Mouse (Mus musculus) midbrain, embryonic 13.5 days (tissue): ENCODE data around the gene Myo1d. TPM values are rescaled to one million over a fixed set of nuclear protein-coding genes. Genes with fewer than 3 reads are reported as not detected.
A peak's percentile ranks its signal among the peaks of the same experiment; 100 is the strongest.

Experiments used
- ATAC-seq: fragments of 200-750 bp; cut with Nextera tagmentation; 2 replicates; pipeline ENCODE4 v1.8.0; 2017; ENCODE audit warnings: mild to moderate bottlenecking, moderate TSS enrichment, moderate library complexity
- H3K27ac ChIP-seq: fragments of 300-500 bp; sonication (generic); 2 replicates; pipeline ENCODE4 v1.5.1; 2015; ENCODE audit warnings: inconsistent platforms, mild to moderate bottlenecking, moderate library complexity
- H3K27me3 ChIP-seq: fragments of 300-500 bp; sonication (generic); 2 replicates; pipeline ENCODE4 v1.6.1; 2015; ENCODE audit warnings: mild to moderate bottlenecking, inconsistent platforms
- H3K36me3 ChIP-seq: fragments of 300-500 bp; sonication (generic); 2 replicates; pipeline ENCODE4 v1.6.1; 2015; ENCODE audit warnings: mild to moderate bottlenecking, inconsistent platforms
- H3K4me1 ChIP-seq: fragments of 300-500 bp; sonication (generic); replicated peaks from 2 replicates; pipeline ENCODE4 v1.6.1; 2015; ENCODE audit warnings: inconsistent platforms
- H3K4me2 ChIP-seq: fragments of 300-500 bp; sonication (generic); replicated peaks from 2 replicates; pipeline ENCODE4 v1.6.1; 2015; ENCODE audit warnings: moderate library complexity, mild to moderate bottlenecking, inconsistent platforms
- H3K4me3 ChIP-seq: fragments of 300-500 bp; sonication (generic); replicated peaks from 2 replicates; pipeline ENCODE4 v1.5.1; 2015; ENCODE audit warnings: mild to moderate bottlenecking, inconsistent platforms
- H3K9ac ChIP-seq: fragments of 300-500 bp; sonication (generic); replicated peaks from 2 replicates; pipeline ENCODE4 v1.6.1; 2015; ENCODE audit warnings: mild to moderate bottlenecking, inconsistent platforms
- H3K9me3 ChIP-seq: fragments of 300-500 bp; sonication (generic); 2 replicates; pipeline ENCODE4 v1.6.1; 2016; ENCODE audit warnings: mild to moderate bottlenecking, inconsistent platforms
- WGBS: fragments of 180-500 bp; shearing (Covaris S2); methylation state at CpG from one replicate; pipeline ENCODE4 v1.1.7; 2015; 5-methylcytosine and 5-hydroxymethylcytosine counted together
- polyA plus RNA-seq: library from polyadenylated mRNA; unstranded; fragments of >200 nt; fragmentation: Nextera tagmentation; extraction: Ambion mirVana; gene quantifications from 2 replicates; pipeline ENCODE4 v1.2.1, GENCODE M21; 2015

The Myo1d gene
- polyA plus RNA-seq, 1 experiment from 2014 or later, result 2.1 TPM

GRCm38 (mm10) chr11:80481409-80482050 lies 298.3 kb downstream of the Myo1d start:
- H3K4me1 ChIP-seq, result peaks cover 84% of the 10 kb centered on the region
- H3K27me3 ChIP-seq, result 0 out of 2 replicates have a peak, but pooled peaks cover 3% of the 10 kb centered on the region
- peak overlapping the region; percentile 67; the same call in 1 of the 2 replicates for H3K27ac ChIP-seq
- no peak for ATAC-seq
- H3K36me3 ChIP-seq, result peaks cover 14% of the 10 kb centered on the region; the same call in 1 of the 2 replicates
- 60% methylated on average over 13 of the region's 13 CpGs for WGBS
- H3K9ac ChIP-seq, result peak overlapping the region; percentile 77
- H3K4me3 ChIP-seq, result peak overlapping the region; percentile 89
- H3K9me3 ChIP-seq, result no peaks in the 10 kb centered on the region
- H3K4me2 ChIP-seq, result peak overlapping the region; percentile 98

DNA sequence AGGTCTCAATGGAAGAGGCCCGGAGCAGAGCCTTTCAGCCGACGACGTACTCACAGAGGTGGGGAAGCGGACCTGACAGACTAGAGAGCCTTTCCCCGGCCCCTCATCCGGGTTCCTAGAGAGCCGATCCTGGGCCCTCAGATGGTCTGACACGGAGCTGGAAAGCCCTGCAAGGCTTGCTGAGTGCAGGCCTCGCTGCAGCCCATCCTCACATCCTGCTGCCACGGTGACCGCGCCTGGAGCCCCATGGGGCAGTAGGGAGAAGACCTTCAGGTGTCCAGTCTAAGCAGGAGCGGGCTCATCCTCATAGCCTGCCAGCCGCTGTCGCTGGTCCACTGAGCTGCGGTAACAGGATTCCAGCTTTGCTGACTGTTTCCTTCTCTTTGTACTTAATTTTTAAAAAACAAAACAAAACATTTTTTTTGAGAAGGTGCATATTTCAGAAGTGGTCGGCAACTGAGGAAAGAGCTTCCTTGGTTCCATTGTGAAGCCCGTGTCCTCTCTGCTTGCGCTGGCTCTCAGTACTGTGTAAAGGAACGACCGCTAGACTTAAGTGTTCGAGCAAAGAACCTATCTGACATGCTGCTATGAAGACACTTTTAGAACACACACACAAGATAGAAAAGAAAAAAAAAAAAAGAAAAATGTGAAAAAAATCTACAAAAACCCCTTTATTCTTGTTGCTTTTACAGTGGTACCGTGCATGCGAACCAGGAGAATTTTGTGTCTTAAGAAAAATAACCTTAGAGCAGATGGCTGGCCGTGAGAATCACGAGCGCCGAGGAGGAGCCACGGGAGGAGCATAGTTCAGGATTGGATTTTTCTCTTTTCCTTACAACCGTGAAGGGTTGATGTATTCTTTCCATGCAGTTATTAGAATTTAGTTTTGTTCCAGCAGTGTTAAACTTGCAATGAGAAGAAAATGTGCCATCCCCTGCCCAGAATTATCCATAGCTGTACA lies 299.6 kb downstream of the Myo1d start:
- H3K9me3 ChIP-seq, result no peaks in the 10 kb centered on the region
- peak overlapping the region; percentile 100 for H3K9ac ChIP-seq
- H3K4me2 ChIP-seq, result peak overlapping the region; percentile 98
- peak overlapping the region; percentile 99 for H3K27ac ChIP-seq
- H3K4me1 ChIP-seq, result peaks cover 82% of the 10 kb centered on the region
- no peak for ATAC-seq
- 57% methylated on average over 31 of the region's 31 CpGs for WGBS
- H3K36me3 ChIP-seq, result peaks cover 14% of the 10 kb centered on the region; the same call in 1 of the 2 replicates
- H3K4me3 ChIP-seq, result peak overlapping the region; percentile 89
- peaks cover 9% of the 10 kb centered on the region; the same call in 1 of the 2 replicates for H3K27me3 ChIP-seq

- peaks cover 16% of the 10 kb centered on the region; the same call in 1 of the 2 replicates for H3K36me3 ChIP-seq
- H3K4me2 ChIP-seq, result peak overlapping the region; percentile 98
- peak overlapping the region; percentile 89 for H3K4me3 ChIP-seq
- no peak for ATAC-seq
- peak overlapping the region; percentile 100 for H3K9ac ChIP-seq
- no peaks in the 10 kb centered on the region for H3K9me3 ChIP-seq
- peak overlapping the region; percentile 99 for H3K27ac ChIP-seq
- H3K4me1 ChIP-seq, result peaks cover 75% of the 10 kb centered on the region
- peaks cover 17% of the 10 kb centered on the region for H3K27me3 ChIP-seq
- WGBS, result 46% methylated on average over 5 of the region's 5 CpGs
Measured at GRCm38 (mm10) chr11:80479425-80479824, 300.4 kb downstream of the Myo1d start.

GRCm38 (mm10) chr11:80478694-80479412 lies 301.0 kb downstream of the Myo1d start:
- Histone ChIP-seq H3K9me3 (no peaks in the 10 kb centered on the region), H3K4me2 (peak overlapping the region; percentile 98), H3K4me1 (peaks cover 69% of the 10 kb centered on the region), H3K36me3 (peaks cover 20% of the 10 kb centered on the region; the same call in 1 of the 2 replicates), H3K27ac (peak overlapping the region; percentile 99), H3K9ac (peak overlapping the region; percentile 100), H3K4me3 (peak overlapping the region; percentile 89), H3K27me3 (peaks cover 20% of the 10 kb centered on the region)
- WGBS, result 33% methylated on average over 14 of the region's 14 CpGs
- no peak for ATAC-seq

DNA sequence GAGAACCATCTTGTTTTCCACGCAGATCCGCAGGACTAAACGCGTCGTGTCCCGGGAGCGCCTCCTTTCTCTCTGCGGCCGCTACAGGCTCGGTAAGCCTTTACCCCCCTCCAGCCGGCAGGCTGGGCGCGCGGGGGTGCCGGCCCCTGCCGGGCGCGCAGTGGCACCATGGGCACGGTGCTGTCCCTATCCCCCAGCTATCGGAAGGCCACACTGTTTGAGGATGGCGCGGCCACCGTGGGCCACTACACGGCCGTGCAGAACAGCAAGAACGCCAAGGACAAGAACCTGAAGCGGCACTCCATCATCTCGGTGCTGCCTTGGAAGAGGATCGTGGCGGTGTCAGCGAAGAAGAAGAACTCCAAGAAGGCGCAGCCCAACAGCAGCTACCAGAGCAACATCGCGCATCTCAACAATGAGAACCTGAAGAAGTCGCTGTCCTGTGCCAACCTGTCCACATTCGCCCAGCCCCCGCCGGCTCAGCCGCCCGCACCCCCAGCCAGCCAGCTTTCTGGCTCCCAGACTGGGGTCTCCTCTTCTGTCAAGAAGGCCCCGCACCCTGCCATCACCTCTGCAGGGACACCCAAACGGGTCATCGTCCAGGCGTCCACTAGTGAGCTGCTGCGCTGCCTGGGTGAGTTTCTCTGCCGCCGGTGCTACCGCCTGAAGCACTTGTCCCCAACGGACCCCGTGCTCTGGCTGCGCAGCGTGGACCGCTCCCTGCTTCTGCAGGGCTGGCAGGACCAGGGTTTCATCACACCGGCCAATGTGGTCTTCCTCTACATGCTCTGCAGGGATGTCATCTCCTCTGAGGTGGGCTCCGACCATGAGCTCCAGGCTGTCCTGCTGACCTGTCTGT lies 302.3 kb downstream of the Myo1d start:
- 7% methylated on average over 50 of the region's 55 CpGs for WGBS
- Histone ChIP-seq H3K4me1 (peaks cover 56% of the 10 kb centered on the region), H3K9me3 (no peaks in the 10 kb centered on the region), H3K4me2 (peak overlapping the region; percentile 98), H3K36me3 (peaks cover 29% of the 10 kb centered on the region), H3K4me3 (peak overlapping the region; percentile 89), H3K9ac (peak overlapping the region; percentile 100), H3K27ac (peak overlapping the region; percentile 99), H3K27me3 (peaks cover 20% of the 10 kb centered on the region)
- ATAC-seq, result peak; percentile 22

DNA sequence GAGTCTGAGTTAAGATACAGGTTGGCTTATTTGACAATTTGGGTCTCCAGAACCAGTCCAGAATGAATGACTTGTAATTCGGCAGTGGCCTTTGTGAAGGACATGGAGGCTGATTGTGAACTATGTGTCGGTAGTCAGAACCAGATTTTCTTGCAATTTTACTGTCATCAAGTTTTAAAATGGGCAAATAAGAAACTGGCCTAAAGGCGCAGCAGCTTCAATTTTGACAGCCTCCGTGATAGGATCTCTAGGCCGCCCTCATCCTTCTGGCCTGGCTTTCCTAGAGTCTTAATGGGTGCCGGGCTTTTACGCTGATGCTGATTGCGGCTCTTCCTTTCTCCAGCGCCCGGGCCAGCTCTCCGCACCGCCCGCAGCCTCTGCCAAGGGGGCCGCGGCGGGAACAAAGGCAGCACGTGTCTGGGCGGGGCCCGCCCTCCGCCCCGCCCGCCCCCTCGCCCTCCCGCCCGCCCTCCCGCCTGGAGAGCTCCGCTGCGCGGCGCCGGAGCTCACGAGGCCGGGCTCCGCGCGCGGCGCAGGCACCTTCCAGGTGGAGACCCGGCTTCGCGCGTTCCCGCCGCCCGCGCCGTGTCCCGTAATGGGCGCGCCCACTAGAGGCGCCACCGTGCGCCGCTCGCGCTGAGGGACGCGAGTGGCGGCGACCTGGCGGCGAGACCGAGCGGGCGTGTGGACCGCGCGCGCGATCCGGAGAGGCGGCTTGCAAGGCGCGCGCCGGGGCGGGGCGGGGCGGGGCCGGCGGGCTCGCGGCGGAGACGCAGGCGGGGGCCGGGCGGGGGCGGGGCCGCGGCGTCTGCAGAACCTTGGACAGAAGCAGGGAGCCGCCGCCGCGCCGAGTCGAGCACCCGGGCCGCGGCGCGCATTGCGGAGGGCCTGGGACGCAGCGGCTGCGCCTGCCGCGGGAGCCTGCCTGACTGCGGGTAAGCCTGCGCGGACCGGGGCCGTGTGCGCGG lies 303.3 kb downstream of the Myo1d start, which contains the start of gene Cdk5r1:
Gene Cdk5r1 (plus strand): TSS at position 802 of the 968 bp plus-strand sequence.
- H3K4me3 ChIP-seq, result peak within 1 kb of the TSS; percentile 89
- peaks cover 20% of the 10 kb centered on the region for H3K27me3 ChIP-seq
- peak within 1 kb of the TSS; percentile 98 for H3K4me2 ChIP-seq
- under 1% methylated on average over 88 of the region's 116 CpGs for WGBS
- peaks cover 47% of the 10 kb centered on the region for H3K4me1 ChIP-seq
- H3K36me3 ChIP-seq, result peaks cover 35% of the 10 kb centered on the region
- H3K27ac ChIP-seq, result peak within 1 kb of the TSS; percentile 99
- ATAC-seq, result peak; percentile 88
- peak within 1 kb of the TSS; percentile 100 for H3K9ac ChIP-seq
- H3K9me3 ChIP-seq, result no peaks in the 10 kb centered on the region

- Histone ChIP-seq H3K4me2 (no peak overlapping the region), H3K9me3 (no peaks in the 10 kb centered on the region), H3K4me3 (no peak overlapping the region), H3K4me1 (peaks cover 39% of the 10 kb centered on the region), H3K36me3 (peaks cover 37% of the 10 kb centered on the region), H3K27me3 (peaks cover 20% of the 10 kb centered on the region), H3K9ac (0 out of 2 replicates have a peak overlapping the region, but pooled peaks have one; percentile 14), H3K27ac (peak overlapping the region; percentile 99)
- no peak for ATAC-seq
- WGBS, result 79% methylated on average over 9 of the region's 9 CpGs
Measured at GRCm38 (mm10) chr11:80475544-80475943, 304.3 kb downstream of the Myo1d start.

DNA sequence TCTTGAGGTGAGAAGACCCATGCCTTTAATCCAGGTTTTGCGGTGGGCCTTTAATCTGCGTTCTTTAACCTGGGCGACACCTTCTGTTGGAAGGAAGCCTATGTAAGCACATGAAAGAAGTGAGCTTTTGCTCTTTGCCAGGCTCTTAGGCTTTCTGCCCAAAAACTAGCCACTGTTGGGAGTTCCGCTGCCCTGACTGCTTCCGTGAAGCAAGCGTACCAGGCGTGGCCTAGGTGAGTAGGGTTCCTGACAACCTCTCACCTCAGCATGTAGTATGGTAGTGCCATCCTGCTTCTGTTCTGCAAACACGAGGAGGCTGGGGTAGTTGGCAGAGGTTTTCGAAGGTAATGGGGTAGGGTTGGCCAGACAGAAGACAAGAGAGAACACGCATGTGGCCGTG lies 305.0 kb downstream of the Myo1d start:
- H3K36me3 ChIP-seq, result peaks cover 40% of the 10 kb centered on the region
- 93% methylated on average over 11 of the region's 11 CpGs for WGBS
- H3K27ac ChIP-seq, result no peak overlapping the region
- peaks cover 20% of the 10 kb centered on the region for H3K27me3 ChIP-seq
- no peak overlapping the region for H3K4me3 ChIP-seq
- no peaks in the 10 kb centered on the region for H3K9me3 ChIP-seq
- peaks cover 32% of the 10 kb centered on the region for H3K4me1 ChIP-seq
- no peak overlapping the region for H3K4me2 ChIP-seq
- no peak for ATAC-seq
- H3K9ac ChIP-seq, result no peak overlapping the region

DNA sequence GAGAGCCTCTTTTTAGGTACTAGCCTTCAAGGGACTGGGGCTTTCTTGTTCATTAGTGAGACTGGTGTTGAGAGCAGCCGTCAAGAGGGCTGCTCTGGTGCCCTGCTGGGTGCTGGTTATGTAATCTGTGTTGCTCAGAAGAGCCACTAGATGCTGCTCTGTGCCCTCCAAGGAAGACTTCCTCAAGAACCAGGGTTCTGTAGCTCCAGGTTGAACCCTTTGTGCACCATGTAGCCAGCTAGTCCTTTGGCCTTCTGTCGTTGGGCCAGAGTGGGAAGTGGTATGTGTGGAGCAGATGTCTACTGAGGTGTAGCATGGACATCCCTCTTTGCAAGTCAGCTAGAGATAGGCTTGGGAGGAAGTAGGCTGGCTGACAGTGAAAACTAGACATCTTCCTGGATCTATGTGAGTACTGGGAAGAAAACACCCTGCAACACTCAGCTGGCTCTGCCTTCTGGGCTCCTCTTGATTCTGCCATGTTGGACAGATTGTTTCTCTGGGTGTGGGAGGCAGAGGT lies 305.6 kb downstream of the Myo1d start:
- no peak for ATAC-seq
- Histone ChIP-seq H3K27ac (0 out of 2 replicates have a peak overlapping the region, but pooled peaks have one; percentile 37), H3K4me2 (no peak overlapping the region), H3K4me3 (no peak overlapping the region), H3K9ac (no peak overlapping the region), H3K27me3 (peaks cover 20% of the 10 kb centered on the region), H3K36me3 (peaks cover 43% of the 10 kb centered on the region), H3K4me1 (peaks cover 26% of the 10 kb centered on the region), H3K9me3 (no peaks in the 10 kb centered on the region)
- WGBS, result 62% methylated on average over 2 of the region's 2 CpGs
